17 mouse cellular contexts compared by ENCODE assay signal in genomic region chr16:28761417-28761976, GRCm38 (mm10). TPM values are rescaled to one million over a fixed set of nuclear protein-coding genes. Genes with fewer than 3 reads are reported as not detected.
DNase-seq lines count a peak whose midpoint lies in the region; ATAC-seq lines count a peak whose summit lies in the region.
"Had no signal": no experiment of that assay in that cellular context is flagged by ENCODE, and none has a peak within 500 bp of the region (broad histone marks: within the 10 kb centered on the region; RNA-seq: fewer than 3 reads in every experiment).

No protein-coding gene starts in this region.

- H3K9ac ChIP-seq in forebrain, embryonic 14.5 days (ENCODE audit: low read length) = no peak overlapping the region
- no peak overlapping the region for H3K9ac ChIP-seq in hindbrain, embryonic 14.5 days
- H3K9ac ChIP-seq: embryonic facial prominence, embryonic 13.5 days had no signal

- no peak for ATAC-seq in forebrain, embryonic 14.5 days
- ATAC-seq in hindbrain, embryonic 14.5 days (ENCODE audit: low FRiP score) = 0 out of 2 replicates have a peak, but pooled peaks have one; percentile 31
- ATAC-seq: inflammation-experienced regulatory T-cells, adult 6 months had no signal

- no peaks in the 10 kb centered on the region for H3K4me1 ChIP-seq in forebrain, embryonic 14.5 days (ENCODE audit: control insufficient read depth, insufficient read depth, low read length)
- no peaks in the 10 kb centered on the region for H3K4me1 ChIP-seq in forebrain, embryonic 10.5 days
- H3K4me1 ChIP-seq in hindbrain, embryonic 14.5 days (replicated peaks; ENCODE audit: control insufficient read depth, insufficient read depth, low read length) = no peaks in the 10 kb centered on the region
- H3K4me1 ChIP-seq: embryonic facial prominence, embryonic 13.5 days; midbrain, embryonic 10.5 days had no signal

- H3K27me3 ChIP-seq in forebrain, embryonic 14.5 days (replicated peaks; ENCODE audit: control insufficient read depth, insufficient read depth, low read length) = no peaks in the 10 kb centered on the region
- no peaks in the 10 kb centered on the region for H3K27me3 ChIP-seq in forebrain, embryonic 10.5 days (ENCODE audit: poor library complexity, severe bottlenecking)
- no peaks in the 10 kb centered on the region for H3K27me3 ChIP-seq in hindbrain, embryonic 14.5 days (ENCODE audit: control insufficient read depth, insufficient read depth, low read length)
- H3K27me3 ChIP-seq: embryonic facial prominence, embryonic 13.5 days had no signal

- no peaks in the 10 kb centered on the region for H3K36me3 ChIP-seq in forebrain, embryonic 14.5 days (ENCODE audit: control insufficient read depth, insufficient read depth, low read length)
- H3K36me3 ChIP-seq in forebrain, embryonic 10.5 days (replicated peaks) = no peaks in the 10 kb centered on the region
- H3K36me3 ChIP-seq in hindbrain, embryonic 14.5 days (replicated peaks; ENCODE audit: control insufficient read depth, insufficient read depth) = no peaks in the 10 kb centered on the region
- H3K36me3 ChIP-seq: embryonic facial prominence, embryonic 13.5 days; midbrain, embryonic 10.5 days had no signal

- H3K27ac ChIP-seq in forebrain, embryonic 14.5 days (ENCODE audit: low read depth, low read length) = no peak overlapping the region
- no peak overlapping the region for H3K27ac ChIP-seq in forebrain, embryonic 10.5 days
- H3K27ac ChIP-seq in hindbrain, embryonic 14.5 days = peak overlapping the region; percentile 1; the same call in 1 of the 2 replicates
- H3K27ac ChIP-seq: embryonic facial prominence, embryonic 13.5 days; midbrain, embryonic 10.5 days had no signal

- H3K9me3 ChIP-seq in forebrain, embryonic 14.5 days (replicated peaks; ENCODE audit: control insufficient read depth, low read length) = no peaks in the 10 kb centered on the region
- no peaks in the 10 kb centered on the region for H3K9me3 ChIP-seq in forebrain, embryonic 10.5 days
- H3K9me3 ChIP-seq in hindbrain, embryonic 14.5 days (ENCODE audit: control insufficient read depth, low read length) = no peaks in the 10 kb centered on the region
- H3K9me3 ChIP-seq: embryonic facial prominence, embryonic 13.5 days; midbrain, embryonic 10.5 days had no signal

- DNase-seq in forebrain, embryonic 14.5 days (ENCODE audit: low spot score) = peak; percentile 40
- no peak for DNase-seq in forebrain, embryonic 10.5 days (ENCODE audit: extremely low spot score, low spot score)
- peak; percentile 85 for DNase-seq in brain, adult 2 months (ENCODE audit: low read depth, low spot score)
- peak; percentile 90 for DNase-seq in cerebellum, adult 9-10 months
- peak; percentile 50 for DNase-seq in hindbrain, embryonic 14.5 days (ENCODE audit: low spot score)
- no peak for DNase-seq in heart, adult 18-20 months
- DNase-seq in B cell, adult 2 months = no peak
- DNase-seq in heart, adult 11 months = no peak
- DNase-seq: adrenal gland, adult 2 months; heart, postnatal 10 days; lung, adult 18-20 months; lung, postnatal 4 days; thymus, postnatal 25 days had no signal

- no peak overlapping the region for H3K4me3 ChIP-seq in forebrain, embryonic 14.5 days (ENCODE audit: low read depth, low read length)
- no peak overlapping the region for H3K4me3 ChIP-seq in forebrain, embryonic 10.5 days
- no peak overlapping the region for H3K4me3 ChIP-seq in hindbrain, embryonic 14.5 days (replicated peaks; ENCODE audit: low read length)
- H3K4me3 ChIP-seq: embryonic facial prominence, embryonic 13.5 days; midbrain, embryonic 10.5 days had no signal

- no peak overlapping the region for H3K4me2 ChIP-seq in forebrain, embryonic 14.5 days (ENCODE audit: low read length)
- H3K4me2 ChIP-seq in hindbrain, embryonic 14.5 days (replicated peaks) = no peak overlapping the region
- H3K4me2 ChIP-seq: embryonic facial prominence, embryonic 13.5 days had no signal

- 87% methylated on average over 4 of the region's 4 CpGs for WGBS in forebrain, embryonic 14.5 days
- WGBS in forebrain, embryonic 10.5 days = 91% methylated on average over 4 of the region's 4 CpGs
- WGBS in hindbrain, embryonic 14.5 days = 70% methylated on average over 4 of the region's 4 CpGs

RNA-seq across cellular contexts. Expression of gene Fgf12, which starts 8.6 kb away (rescaled TPM):
- polyA plus RNA-seq in forebrain, embryonic 14.5 days (2014; fragmentation: Nextera tagmentation; extraction: Ambion mirVana) = 16.1 and 21.2 TPM in 2 replicates
- 2.3 and 2.9 TPM in 2 replicates for polyA plus RNA-seq in forebrain, embryonic 10.5 days (2016; fragmentation: Nextera tagmentation; extraction: Ambion mirVana)
- 59.4 and 68.5 TPM in 2 replicates for polyA plus RNA-seq in hindbrain, embryonic 14.5 days (2014; fragmentation: Nextera tagmentation; extraction: Ambion mirVana)
- total RNA-seq in heart, adult 18-20 months (2021) = 10 to 100 TPM; 12.2 to 13.2 TPM
- total RNA-seq: MEL had no signal

Comparison
In these comparisons a context has a peak if more than half of its experiments do, and no peak if none do; other contexts are left out.
1. DNase-seq: peak in forebrain, embryonic 14.5 days (single experiment), brain, adult 2 months (single experiment), cerebellum, adult 9-10 months (single experiment) and hindbrain, embryonic 14.5 days (single experiment); none in forebrain, embryonic 10.5 days (single experiment), heart, adult 18-20 months (0 of 2), B cell, adult 2 months (0 of 2) and heart, adult 11 months (single experiment).